Mouse (Mus musculus): ENCODE results near the gene Adipor2.

DNA sequence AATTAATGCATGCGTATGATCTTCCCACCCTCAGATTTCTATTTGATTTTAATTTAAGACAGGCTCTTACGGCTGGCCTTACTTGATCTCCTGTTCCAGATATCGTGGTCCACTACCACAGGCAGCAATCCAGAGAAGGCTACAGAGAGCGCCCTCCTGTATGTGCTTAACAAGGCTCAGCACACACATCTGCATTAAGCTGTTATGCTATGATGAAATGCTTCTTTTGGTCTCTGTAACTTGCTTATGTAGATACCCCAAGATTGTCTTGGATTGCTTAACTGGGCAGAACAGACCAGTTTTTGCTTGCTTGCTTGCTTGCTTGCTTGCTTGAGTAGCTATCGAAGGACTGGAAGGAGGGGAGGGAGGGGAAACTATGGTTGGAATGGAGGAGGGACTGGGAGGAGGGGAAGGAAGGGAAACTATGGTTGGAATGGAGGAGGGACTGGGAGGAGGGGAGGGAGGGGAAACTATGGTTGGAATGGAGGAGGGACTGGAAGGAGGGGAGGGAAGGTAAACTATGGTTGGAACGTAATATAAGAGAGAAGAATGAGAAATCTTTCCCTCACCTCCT lies 14.3 kb upstream of the Adipor2 start:
- TF ChIP-seq POLR2A (IDR thresholded peaks at IDR 0.05; ENCODE audit: borderline replicate concordance, insufficient read depth, low read length): no peak
- no peak for TF ChIP-seq CTCF (IDR thresholded peaks at IDR 0.05; ENCODE audit: borderline replicate concordance, insufficient read depth, low read depth, low read length)
